Mouse (Mus musculus): ENCODE results near the gene Osbpl3. TPM values are rescaled to one million over a fixed set of nuclear protein-coding genes. Genes with fewer than 3 reads are reported as not detected.

Gene Osbpl3
- polyA plus RNA-seq, 1 experiment from 2014 or later, result 14.5 TPM

DNA sequence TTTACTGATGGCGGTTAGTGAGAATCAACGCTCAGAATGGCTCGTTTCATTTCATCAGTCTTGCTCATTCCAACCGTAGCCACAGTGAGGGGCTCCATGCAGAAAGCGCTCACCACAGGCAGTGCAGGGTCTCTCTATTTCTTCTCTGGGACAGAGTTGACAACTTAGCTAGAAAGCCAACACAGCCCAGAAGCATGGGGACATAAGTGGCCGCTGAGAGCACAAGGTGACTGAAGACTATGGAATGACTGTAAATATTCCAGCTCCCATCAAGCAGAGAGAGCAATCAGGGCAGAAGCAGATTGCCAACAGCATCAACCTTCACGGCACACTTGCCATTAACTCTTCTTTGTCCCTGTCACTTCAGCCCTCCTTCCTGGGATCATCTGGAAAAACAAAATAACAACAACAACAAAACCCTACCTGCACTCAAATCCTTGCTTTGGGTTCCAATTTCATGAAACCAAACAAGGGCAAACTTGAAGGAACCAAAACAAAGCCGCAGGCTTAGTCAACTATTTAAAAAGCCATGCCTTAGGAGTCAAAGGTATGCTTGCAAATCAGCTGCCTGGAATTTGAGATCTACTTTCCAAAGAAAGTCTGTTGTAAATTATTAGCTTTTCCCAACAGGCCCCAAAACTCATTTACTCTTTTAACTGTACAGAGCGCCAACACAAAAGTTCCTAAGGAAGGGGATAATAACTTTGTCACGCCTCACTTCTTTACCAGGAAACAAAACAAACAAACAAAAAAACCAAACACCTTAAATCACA is 36.3 kb downstream of the Osbpl3 start:
- Histone ChIP-seq H3K4me2 (replicated peaks; ENCODE audit: low read depth) (no peak overlapping the region), H3K36me3 (ENCODE audit: control insufficient read depth, insufficient read depth, low read length) (no peaks in the 10 kb centered on the region; the same call in 1 of the 2 replicates), H3K9ac (ENCODE audit: low read length) (no peak overlapping the region), H3K4me1 (replicated peaks; ENCODE audit: control insufficient read depth, insufficient read depth) (no peaks in the 10 kb centered on the region; the same call in 1 of the 2 replicates), H3K4me3 (ENCODE audit: low read depth, low read length) (no peak overlapping the region), H3K9me3 (ENCODE audit: control insufficient read depth, low read length) (no peaks in the 10 kb centered on the region), H3K27ac (replicated peaks) (no peak overlapping the region), H3K27me3 (ENCODE audit: control insufficient read depth, insufficient read depth, low read length) (no peaks in the 10 kb centered on the region)
- TF ChIP-seq CTCF (IDR thresholded peaks at IDR 0.05; ENCODE audit: low read depth) (no peak), EP300 (optimal IDR thresholded peaks at IDR 0.05) (no peak)
- ATAC-seq (ENCODE audit: low FRiP score, low TSS enrichment), result no peak
- 75% methylated on average over 10 of the region's 10 CpGs for WGBS
- no peak for DNase-seq (ENCODE audit: low spot score)

DNA sequence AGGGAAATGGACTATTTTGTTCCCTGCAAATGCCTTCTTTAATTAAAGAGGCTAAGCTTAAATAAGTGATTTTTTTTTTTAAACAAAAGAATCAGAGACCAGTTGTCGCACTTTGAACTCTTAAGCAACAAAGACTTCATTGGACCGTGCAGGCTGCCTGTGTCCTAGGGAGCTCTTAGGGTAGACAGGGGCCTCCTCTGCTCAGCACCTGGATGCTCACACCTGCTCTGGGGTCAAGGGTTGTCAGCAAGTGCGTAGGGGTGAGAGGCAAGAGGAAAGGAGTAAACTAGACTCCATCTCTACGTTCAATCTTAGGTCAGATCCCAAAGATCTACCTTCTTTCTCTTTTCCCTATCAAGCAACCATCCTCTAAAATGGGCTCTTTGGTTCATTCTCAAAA is 37.0 kb downstream of the Osbpl3 start:
- no peak for TF ChIP-seq CTCF (IDR thresholded peaks at IDR 0.05; ENCODE audit: low read depth)
- no peak for TF ChIP-seq EP300 (optimal IDR thresholded peaks at IDR 0.05)
- H3K27ac ChIP-seq (replicated peaks), result no peak overlapping the region
- no peaks in the 10 kb centered on the region for H3K27me3 ChIP-seq (ENCODE audit: control insufficient read depth, insufficient read depth, low read length)
- no peak overlapping the region for H3K4me2 ChIP-seq (replicated peaks; ENCODE audit: low read depth)
- no peaks in the 10 kb centered on the region; the same call in 1 of the 2 replicates for H3K4me1 ChIP-seq (replicated peaks; ENCODE audit: control insufficient read depth, insufficient read depth)
- DNase-seq (ENCODE audit: low spot score) (no peak), ATAC-seq (ENCODE audit: low FRiP score, low TSS enrichment) (no peak)
- no peak overlapping the region for H3K9ac ChIP-seq (ENCODE audit: low read length)
- no peaks in the 10 kb centered on the region for H3K9me3 ChIP-seq (ENCODE audit: control insufficient read depth, low read length)
- WGBS, result 79% methylated on average over 4 of the region's 4 CpGs
- no peaks in the 10 kb centered on the region; the same call in 1 of the 2 replicates for H3K36me3 ChIP-seq (ENCODE audit: control insufficient read depth, insufficient read depth, low read length)
- no peak overlapping the region for H3K4me3 ChIP-seq (ENCODE audit: low read depth, low read length)

- Histone ChIP-seq H3K9me3 (ENCODE audit: control insufficient read depth, low read length) (no peaks in the 10 kb centered on the region), H3K9ac (ENCODE audit: low read length) (no peak overlapping the region), H3K4me1 (replicated peaks; ENCODE audit: control insufficient read depth, insufficient read depth) (no peaks in the 10 kb centered on the region; the same call in 1 of the 2 replicates), H3K4me2 (replicated peaks; ENCODE audit: low read depth) (no peak overlapping the region), H3K27ac (replicated peaks) (no peak overlapping the region), H3K27me3 (ENCODE audit: control insufficient read depth, insufficient read depth, low read length) (no peaks in the 10 kb centered on the region), H3K36me3 (ENCODE audit: control insufficient read depth, insufficient read depth, low read length) (no peaks in the 10 kb centered on the region; the same call in 1 of the 2 replicates), H3K4me3 (ENCODE audit: low read depth, low read length) (no peak overlapping the region)
- WGBS, result 97% methylated on average over 5 of the region's 5 CpGs
- TF ChIP-seq EP300 (optimal IDR thresholded peaks at IDR 0.05) (no peak), CTCF (IDR thresholded peaks at IDR 0.05; ENCODE audit: low read depth) (no peak)
- DNase-seq (ENCODE audit: low spot score) (no peak), ATAC-seq (ENCODE audit: low FRiP score, low TSS enrichment) (no peak)
Observed at GRCm38 (mm10) chr6:50416854-50417253, 39.1 kb downstream of the Osbpl3 start.

GRCm38 (mm10) chr6:50415431-50415830 is 40.6 kb downstream of the Osbpl3 start:
- Histone ChIP-seq H3K27me3 (ENCODE audit: control insufficient read depth, insufficient read depth, low read length) (no peaks in the 10 kb centered on the region), H3K4me2 (replicated peaks; ENCODE audit: low read depth) (no peak overlapping the region), H3K27ac (replicated peaks) (no peak overlapping the region), H3K36me3 (ENCODE audit: control insufficient read depth, insufficient read depth, low read length) (no peaks in the 10 kb centered on the region; the same call in 1 of the 2 replicates), H3K4me1 (replicated peaks; ENCODE audit: control insufficient read depth, insufficient read depth) (no peaks in the 10 kb centered on the region; the same call in 1 of the 2 replicates), H3K9me3 (ENCODE audit: control insufficient read depth, low read length) (no peaks in the 10 kb centered on the region), H3K9ac (ENCODE audit: low read length) (no peak overlapping the region), H3K4me3 (ENCODE audit: low read depth, low read length) (no peak overlapping the region)
- 49% methylated on average over 6 of the region's 6 CpGs for WGBS
- 0 out of 2 replicates have a peak, but pooled peaks have one; percentile 8 for ATAC-seq (ENCODE audit: low FRiP score, low TSS enrichment)
- no peak for TF ChIP-seq EP300 (optimal IDR thresholded peaks at IDR 0.05)
- TF ChIP-seq CTCF (IDR thresholded peaks at IDR 0.05; ENCODE audit: low read depth), result no peak
- DNase-seq (ENCODE audit: low spot score), result no peak

DNA sequence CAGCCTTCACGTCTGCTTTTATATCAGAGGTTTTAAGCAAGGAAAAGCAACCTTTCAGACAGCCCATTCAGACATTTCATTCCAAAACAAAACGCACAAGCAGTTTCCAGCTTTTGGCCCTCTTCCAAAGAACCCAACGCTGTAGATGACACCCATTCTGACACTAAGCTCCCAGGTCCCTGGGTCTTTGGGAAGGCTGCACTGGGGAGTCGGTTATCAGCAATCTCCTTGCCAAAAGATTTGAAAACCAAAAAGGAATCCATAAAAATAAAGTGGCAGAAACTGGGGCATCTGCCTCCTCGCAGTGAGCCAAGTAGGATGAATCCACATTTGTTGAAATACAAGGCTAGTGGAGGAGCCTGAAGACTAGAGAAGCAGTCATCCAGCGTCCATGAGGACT is 41.5 kb downstream of the Osbpl3 start:
- peak overlapping the region; percentile 35; the same call in 1 of the 2 replicates for H3K27ac ChIP-seq (replicated peaks)
- TF ChIP-seq EP300 (optimal IDR thresholded peaks at IDR 0.05) (no peak), CTCF (IDR thresholded peaks at IDR 0.05; ENCODE audit: low read depth) (no peak)
- H3K4me2 ChIP-seq (replicated peaks; ENCODE audit: low read depth), result no peak overlapping the region
- H3K4me3 ChIP-seq (ENCODE audit: low read depth, low read length), result no peak overlapping the region
- H3K9me3 ChIP-seq (ENCODE audit: control insufficient read depth, low read length), result no peaks in the 10 kb centered on the region
- H3K4me1 ChIP-seq (replicated peaks; ENCODE audit: control insufficient read depth, insufficient read depth), result no peaks in the 10 kb centered on the region; the same call in 1 of the 2 replicates
- 38% methylated on average over 6 of the region's 6 CpGs for WGBS
- H3K9ac ChIP-seq (ENCODE audit: low read length), result no peak overlapping the region
- no peak for ATAC-seq (ENCODE audit: low FRiP score, low TSS enrichment)
- DNase-seq (ENCODE audit: low spot score), result no peak
- H3K27me3 ChIP-seq (ENCODE audit: control insufficient read depth, insufficient read depth, low read length), result no peaks in the 10 kb centered on the region
- H3K36me3 ChIP-seq (ENCODE audit: control insufficient read depth, insufficient read depth, low read length), result no peaks in the 10 kb centered on the region; the same call in 1 of the 2 replicates

DNA sequence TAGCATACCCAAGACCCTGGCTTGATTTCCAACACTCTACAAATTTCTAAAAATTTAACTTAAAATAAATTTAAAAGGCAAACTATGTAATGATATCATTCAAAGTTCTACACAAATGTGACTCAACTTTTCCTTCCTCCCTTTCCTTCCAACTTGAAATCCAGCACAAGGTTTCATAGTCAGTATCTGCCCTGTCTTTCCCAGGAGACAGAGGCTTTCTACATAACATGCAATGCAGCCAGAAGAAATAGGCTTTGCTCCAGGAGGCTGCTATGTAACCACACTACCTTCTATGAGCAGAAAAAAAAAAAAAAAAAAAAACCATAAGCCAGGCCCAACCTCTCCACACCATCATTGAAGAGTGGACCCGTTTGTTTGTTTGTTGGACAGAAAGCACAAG is 42.6 kb downstream of the Osbpl3 start:
- no peak overlapping the region for H3K4me3 ChIP-seq (ENCODE audit: low read depth, low read length)
- WGBS, result 74% methylated on average over 1 of the region's 1 CpGs
- H3K9ac ChIP-seq (ENCODE audit: low read length), result no peak overlapping the region
- ATAC-seq (ENCODE audit: low FRiP score, low TSS enrichment), result no peak
- H3K9me3 ChIP-seq (ENCODE audit: control insufficient read depth, low read length), result no peaks in the 10 kb centered on the region
- no peaks in the 10 kb centered on the region for H3K36me3 ChIP-seq (ENCODE audit: control insufficient read depth, insufficient read depth, low read length)
- no peaks in the 10 kb centered on the region for H3K27me3 ChIP-seq (ENCODE audit: control insufficient read depth, insufficient read depth, low read length)
- H3K4me1 ChIP-seq (replicated peaks; ENCODE audit: control insufficient read depth, insufficient read depth), result no peaks in the 10 kb centered on the region; the same call in 1 of the 2 replicates
- TF ChIP-seq CTCF (IDR thresholded peaks at IDR 0.05; ENCODE audit: low read depth) (no peak), EP300 (optimal IDR thresholded peaks at IDR 0.05) (no peak)
- no peak overlapping the region for H3K4me2 ChIP-seq (replicated peaks; ENCODE audit: low read depth)
- no peak for DNase-seq (ENCODE audit: low spot score)
- H3K27ac ChIP-seq (replicated peaks), result no peak overlapping the region

Data from stomach, postnatal 0 days (tissue).